Mouse (Mus musculus): ENCODE results near the gene Gm21981.

DNA sequence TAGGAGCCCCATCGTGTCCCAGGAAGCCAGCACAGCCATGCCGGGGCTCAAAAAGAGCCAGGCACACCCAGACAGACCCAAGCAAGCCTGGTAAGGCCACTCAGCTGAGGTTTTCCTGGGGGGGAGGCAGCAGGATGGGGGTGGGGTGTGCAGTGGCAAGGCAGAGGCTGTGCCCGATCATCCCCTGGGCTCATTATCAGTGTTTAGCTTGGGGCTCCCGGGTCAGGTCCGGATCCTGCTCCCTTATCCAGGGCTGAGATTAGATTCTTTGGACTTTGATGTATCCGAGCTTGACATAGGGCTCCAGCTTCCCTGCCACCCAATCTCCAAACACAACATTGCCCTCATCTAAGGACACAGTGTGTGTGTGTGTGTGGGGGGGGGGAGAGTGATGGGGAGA lies 17.6 kb upstream of the Gm21981 start:
- TF ChIP-seq CTCF (IDR thresholded peaks at IDR 0.05; ENCODE audit: extremely low read depth, insufficient read depth, low read length) = no peak
- no peak for TF ChIP-seq POLR2A (IDR thresholded peaks at IDR 0.05; ENCODE audit: extremely low read depth, insufficient read depth, low read length)

All from cortical plate, adult 2 months (tissue).